Mouse (Mus musculus) T-cell, adult 2 months (primary cell): ENCODE results near the gene Prox2.
A peak's percentile ranks its signal among the peaks of the same experiment; 100 is the strongest.

Experiments used
- DNase-seq: peaks from one replicate; pipeline ENCODE4 v3.0.0; 2022; ENCODE audit warnings: low spot score

Gene Prox2

DNA sequence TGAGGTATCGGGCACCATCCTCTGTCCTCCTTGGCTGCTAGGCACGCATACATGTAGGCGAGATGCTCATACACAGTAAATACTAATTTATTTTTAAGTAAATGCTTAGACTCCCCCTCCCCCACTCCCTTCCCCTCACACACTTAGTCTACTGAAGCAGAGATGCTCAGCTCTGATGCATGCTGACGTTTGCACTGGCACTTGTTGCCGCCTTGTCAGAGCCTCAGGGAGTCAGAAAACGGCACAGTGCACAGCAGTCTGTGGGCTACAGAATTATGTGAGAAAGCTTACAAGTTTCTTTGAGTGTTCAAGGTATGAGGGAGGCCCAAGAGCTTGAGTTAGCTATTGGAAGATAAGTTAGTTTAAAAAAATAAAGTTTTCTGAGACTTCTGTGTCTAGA is 20.8 kb upstream of the Prox2 start:
- DNase-seq: no peak

DNA sequence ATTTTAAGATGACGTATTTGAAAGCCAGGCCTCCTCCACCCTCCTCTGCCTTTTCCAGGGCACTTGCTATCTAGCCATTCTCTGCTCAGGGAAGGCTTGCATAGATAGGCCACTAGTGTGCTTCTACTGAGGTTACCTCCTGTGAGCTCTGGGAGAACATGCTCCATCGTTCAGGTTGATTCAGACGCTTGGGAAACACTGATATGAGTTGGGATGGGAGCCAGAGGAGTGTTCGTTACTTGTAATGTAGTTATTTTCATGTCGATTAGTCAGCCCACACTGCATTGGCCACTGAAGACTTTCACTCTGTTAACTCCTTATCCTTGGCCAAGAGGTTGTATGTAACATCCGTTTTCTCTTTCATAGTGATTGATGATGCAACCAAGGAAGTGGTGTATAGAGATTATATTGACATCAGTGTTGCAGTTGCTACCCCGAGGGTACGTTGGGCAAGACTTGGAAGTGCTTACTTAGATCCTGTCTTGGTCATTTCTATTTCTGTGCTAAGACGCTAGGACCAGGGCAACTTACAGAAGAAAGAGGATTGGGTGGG is 18.9 kb upstream of the Prox2 start:
- DNase-seq: no peak

GRCm38 (mm10) chr12:85126986-85127603 is 16.5 kb upstream of the Prox2 start:
- no peak for DNase-seq

DNA sequence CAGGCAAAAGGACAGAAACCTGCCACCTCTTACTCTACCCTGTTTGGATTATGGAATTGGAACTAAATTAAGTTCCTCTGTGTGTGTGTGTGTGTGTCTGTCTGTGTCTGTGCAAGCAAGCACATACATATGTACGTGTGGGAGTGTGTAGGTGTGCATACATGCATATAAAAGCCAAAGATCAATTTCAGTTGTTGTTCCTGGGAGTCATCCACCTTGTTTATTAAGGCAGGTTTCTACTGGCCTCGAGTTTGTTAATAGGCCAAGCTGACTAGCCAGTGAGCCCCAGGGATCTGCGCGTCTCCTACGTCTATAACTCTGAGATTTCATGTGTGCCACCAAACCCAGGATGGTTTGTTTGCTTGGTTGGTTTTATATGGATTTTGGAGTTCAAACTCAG is 14.2 kb upstream of the Prox2 start:
- no peak for DNase-seq

DNA sequence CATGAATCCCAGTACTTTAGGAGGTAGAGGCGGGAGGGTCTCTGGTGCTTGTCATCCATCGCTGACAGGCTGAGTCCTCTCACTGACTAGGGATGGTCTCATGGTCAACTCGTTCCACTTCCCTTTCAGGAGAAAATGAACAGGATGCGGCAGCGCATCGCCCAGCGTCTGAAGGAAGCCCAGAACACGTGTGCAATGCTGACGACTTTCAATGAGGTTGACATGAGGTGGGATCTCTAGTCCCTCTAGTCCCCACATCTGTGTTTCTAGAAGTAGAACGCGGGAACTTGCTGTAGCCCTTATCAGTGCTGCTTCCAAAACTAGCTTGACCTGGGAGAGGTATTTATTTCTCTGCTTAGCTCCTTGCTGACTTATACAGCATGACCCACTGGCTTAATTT is 13.1 kb upstream of the Prox2 start:
- peak; percentile 32 for DNase-seq

- peak; percentile 66 for DNase-seq
These were observed 12.6 kb upstream of the Prox2 start for GRCm38 (mm10) chr12:85123108-85123530.

GRCm38 (mm10) chr12:85121806-85122459 is 11.4 kb upstream of the Prox2 start:
- DNase-seq: no peak

DNA sequence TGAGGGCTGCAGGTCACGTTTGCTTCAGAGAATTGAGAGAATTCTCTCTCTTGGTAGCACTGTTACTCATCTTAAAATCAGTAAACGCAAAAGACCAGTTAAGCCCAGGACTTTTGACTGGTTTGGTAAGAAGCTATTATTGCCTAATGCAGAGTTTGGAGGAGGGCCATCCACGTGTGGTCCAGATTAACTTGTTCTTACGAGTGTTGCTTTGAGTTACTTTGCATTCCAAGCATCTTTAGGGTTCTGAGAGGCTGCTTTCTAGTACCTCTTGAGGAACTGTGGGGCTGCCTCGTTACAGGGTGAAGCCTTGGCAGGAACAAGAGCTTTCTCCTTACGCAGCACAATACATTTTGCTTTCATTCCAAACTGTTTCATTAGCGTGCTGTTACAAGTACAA is 5.1 kb upstream of the Prox2 start:
- no peak for DNase-seq

DNA sequence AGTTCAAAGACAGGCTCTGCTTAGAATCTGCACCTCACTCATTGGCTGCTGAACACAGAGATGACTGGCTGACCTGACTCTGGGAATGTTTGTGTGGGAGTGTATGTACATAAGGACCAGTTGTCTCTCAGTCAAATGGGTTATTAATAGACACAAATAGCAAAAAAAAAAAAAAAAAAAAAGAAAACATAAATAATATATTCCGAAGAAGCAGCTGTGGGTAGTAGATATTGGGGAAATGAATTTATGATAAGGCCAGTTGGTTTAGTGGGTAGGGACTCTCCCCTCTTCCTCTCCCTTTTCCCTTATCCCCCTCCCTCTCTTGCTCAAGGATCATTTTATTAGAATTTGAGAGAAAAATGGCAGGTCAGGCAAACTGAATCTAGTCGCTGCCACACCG is 3.4 kb upstream of the Prox2 start:
- DNase-seq: no peak

DNA sequence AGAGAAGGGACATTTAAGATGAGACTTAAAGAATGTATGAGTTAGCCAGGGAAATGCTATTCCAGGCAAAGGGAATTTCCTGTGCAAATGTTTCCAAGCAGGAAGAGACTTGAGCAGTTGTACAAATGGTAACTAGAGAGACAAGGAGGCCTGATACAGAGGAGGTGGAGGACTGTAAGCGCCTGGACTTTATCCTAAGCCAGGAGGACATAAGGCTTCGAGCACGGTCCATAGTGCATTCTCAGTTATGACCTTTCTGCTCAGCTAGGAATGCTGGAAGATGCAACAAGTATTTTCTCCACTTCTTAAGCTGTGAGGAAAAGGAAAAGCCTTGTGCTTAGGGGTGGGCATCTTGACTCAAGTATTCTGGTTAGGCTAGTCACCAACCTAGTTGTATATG is 2.8 kb upstream of the Prox2 start:
- DNase-seq: no peak

DNA sequence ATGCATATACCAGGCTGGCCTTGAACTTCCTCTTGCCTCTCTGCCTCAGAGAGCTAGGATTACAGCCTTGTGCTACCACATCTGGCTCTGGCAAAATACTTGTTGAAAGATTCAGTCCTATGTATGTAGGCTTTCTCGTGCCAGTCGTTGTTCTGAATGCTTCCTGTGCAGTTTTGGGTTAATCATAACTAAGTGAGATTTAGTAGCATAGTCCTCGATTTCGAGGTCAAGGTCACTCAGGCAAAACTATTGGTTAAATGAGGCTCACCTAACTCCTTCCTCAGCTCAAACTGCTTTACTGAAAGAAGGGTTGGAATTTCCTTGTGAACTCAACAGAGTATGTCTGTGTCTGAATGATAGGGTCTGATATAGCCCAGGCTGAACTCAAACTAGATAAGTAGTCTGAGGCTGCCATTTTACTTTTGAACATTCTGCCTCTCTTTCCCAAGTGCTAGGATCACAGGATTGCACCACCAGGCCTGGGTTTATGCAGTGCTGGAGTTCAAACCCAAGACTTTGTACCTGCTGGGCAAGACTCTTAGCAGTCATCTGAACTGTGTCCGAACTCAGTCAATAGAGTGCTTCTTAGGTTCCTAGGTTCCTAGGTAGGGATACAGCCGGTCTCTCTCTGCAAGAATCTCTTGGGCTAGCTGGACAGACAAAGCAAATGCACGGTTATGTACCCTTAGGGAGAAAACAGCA is 2.1 kb upstream of the Prox2 start:
- DNase-seq: no peak

GRCm38 (mm10) chr12:85110011-85110697 is 405 bp downstream of the Prox2 start:
- DNase-seq: no peak

GRCm38 (mm10) chr12:85109426-85109825 is 1.1 kb downstream of the Prox2 start:
- no peak for DNase-seq

DNA sequence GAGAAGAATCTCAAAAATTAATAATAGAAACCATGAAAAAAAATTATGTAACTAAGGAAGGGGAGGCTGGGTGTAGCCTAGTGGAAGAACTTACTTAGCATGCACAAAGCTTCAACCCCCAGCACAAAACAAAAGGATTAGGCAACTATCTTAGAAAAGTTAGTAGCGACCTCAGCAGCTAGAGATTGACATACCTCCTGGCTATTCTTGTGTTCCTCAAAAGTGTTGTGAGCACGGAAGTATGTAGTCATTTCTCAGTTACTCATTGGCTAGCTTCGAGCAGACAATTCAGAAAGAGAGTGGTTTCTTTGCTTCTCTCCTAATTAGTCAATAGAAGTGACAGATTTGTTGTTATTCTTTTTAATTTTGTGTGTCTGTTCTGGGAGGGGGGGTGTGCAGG is 1.9 kb downstream of the Prox2 start:
- no peak for DNase-seq

GRCm38 (mm10) chr12:85106292-85106691 is 4.3 kb downstream of the Prox2 start:
- no peak for DNase-seq

- DNase-seq: no peak
These were observed 5.8 kb downstream of the Prox2 start for GRCm38 (mm10) chr12:85104789-85105188.

DNA sequence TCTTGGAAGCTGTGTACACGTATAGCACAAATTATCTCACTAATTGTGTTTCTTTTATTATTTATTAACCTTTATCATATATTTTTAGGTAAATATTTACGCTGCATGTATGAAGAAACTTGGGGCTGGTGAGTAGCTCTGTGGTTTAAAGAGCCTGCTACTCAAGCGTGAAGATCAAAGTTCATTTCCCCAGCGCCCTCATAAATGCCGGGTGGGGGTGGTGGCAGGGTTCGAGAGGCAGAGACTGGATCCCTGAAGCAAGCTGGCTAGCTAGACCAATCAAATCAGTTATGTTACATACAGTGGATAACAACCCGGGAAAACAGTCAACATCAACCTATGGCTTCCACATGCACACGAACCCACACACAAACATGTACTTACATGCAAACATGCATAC is 7.5 kb downstream of the Prox2 start:
- no peak for DNase-seq

DNA sequence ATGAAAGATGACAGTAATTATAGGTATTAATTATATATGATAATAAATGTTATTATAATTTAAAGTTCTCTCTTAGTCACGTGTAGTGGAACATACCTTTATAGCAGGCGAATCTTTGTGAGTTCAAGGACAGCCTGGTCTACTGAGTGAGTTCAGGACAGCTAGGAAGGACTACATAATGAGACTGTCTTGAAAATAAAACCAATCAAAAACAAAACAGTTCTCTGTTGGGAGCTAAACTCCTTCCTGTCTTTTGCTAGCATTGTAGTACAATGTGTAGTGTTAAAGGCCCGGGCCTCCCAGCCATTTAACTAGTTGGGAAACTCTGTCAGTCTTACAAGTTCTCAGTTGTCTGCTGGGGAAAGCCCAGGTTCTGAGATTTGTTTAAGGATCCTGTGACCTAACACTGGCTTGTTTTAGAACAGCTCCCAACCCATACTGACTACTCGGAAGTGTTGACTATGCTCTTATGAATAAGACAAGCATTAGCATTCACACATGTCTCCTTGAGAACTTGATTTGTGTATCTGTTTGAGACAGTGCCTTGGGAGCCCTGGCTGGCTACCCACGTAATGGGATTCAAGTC is 8.9 kb downstream of the Prox2 start:
- no peak for DNase-seq

- DNase-seq: no peak
These were observed 9.6 kb downstream of the Prox2 start for GRCm38 (mm10) chr12:85101001-85101400.

DNA sequence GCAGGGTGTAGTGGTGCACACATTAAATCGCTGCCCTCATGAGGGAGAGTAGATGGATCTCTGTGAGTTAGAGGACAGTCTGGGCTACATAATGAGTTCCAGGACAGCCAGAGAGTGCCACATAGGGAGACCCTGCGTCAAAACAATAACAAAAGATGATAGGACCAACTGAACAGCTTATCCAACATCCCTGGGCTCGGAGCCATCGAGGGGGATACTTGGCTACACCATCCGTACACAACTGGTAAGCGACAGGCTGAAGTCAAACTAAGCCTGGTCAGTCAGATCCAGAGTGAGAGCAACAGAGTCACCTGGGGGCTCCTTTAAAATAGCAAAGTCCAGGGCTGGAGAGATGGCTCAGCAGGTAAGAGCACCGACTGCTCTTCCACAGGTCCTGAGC is 14.7 kb downstream of the Prox2 start:
- no peak for DNase-seq

DNA sequence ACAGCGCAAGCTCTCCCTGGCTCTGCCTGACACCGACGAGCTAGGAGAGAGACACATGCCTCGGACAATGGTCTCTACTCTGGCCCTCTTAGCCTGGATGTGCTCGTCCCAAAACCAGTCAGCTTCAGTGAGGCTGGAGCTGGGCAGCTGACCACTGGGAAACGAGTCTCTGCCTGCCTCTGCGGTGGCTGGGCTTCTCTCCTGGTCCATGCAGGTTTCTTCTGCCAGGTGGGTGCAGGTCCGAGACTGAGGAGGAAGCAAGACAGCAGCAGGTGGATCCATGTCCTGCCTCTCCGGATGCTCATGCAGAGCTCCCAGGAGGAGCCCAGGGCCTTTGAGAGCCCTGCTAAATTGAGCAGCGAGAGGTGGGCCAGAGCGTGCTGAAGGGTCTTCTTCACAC is 15.4 kb downstream of the Prox2 start:
- DNase-seq: no peak

DNA sequence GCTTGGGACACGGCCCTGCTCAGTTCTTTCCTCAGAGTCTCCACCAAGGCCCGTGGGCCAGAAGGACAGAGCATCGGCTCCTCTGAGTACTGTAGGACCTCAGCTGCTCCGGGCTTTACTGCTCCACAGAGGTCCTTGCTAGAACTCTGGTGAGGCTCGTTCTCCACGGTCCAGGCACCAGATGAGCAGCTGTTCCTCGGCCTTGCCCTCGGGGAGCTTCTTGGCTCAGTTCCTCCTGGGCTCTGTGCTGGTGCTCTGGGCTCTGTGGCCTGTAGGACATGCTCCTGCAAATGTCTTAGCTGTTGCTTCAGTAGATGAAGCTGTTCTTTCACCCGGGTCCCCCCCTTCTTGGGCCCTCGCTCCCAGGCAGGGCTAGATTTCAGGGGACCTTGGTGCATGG is 15.9 kb downstream of the Prox2 start:
- no peak for DNase-seq
